Mouse (Mus musculus): Measurements from ENCODE around the gene Ets2.

GRCm38 (mm10) chr16:95729775-95730174 lies 27.9 kb downstream of the Ets2 start:
- TF ChIP-seq POLR2A (IDR thresholded peaks at IDR 0.05; ENCODE audit: insufficient read depth, low read depth, low read length) (no peak), CTCF (IDR thresholded peaks at IDR 0.05) (no peak), EP300 (IDR thresholded peaks at IDR 0.05; ENCODE audit: insufficient read depth, low read depth, low read length) (no peak)
